Comparison of ENCODE assay signal across 9 mouse cellular contexts in the genomic region with DNA sequence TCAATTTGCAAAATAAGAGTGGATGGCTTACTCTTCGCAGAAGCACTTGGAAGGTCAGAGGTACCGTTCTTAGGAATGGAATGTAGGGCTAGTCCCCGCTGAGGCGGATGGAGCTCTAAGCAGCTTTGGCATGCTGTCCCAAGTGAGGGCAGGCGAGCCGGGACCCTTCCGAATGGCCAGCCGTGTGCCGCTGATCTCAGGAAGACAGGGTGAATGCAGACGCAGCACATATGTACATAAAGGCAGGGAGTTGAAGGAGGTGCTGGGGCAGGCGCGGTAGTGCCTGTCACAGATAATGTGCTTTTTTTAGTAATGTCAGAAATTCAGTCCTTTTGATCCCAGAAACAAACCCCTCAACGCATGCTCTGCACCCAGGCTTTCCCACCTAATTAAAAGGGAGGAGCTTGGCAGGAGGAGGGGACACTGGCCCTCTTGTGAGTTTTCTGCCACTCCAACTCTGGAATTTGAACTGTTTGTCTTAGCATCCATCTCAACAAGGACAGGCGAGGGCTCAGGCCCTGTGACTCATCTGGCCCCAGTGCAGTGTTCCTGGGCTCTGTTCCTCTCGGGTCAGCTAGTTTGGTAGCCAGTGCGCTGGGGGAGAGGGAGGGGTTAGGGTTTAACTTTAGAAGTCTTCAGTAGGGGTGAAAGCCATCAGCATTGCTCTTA. TPM values are rescaled to one million over a fixed set of nuclear protein-coding genes. Genes with fewer than 3 reads are reported as not detected.
A peak's percentile ranks its signal among the peaks of the same experiment; 100 is the strongest.
DNase-seq lines count a peak whose midpoint lies in the region; ATAC-seq lines count a peak whose summit lies in the region.
"Had no signal": no experiment of that assay in that cellular context is flagged by ENCODE, and none has a peak within 500 bp of the region (broad histone marks: within the 10 kb centered on the region; RNA-seq: fewer than 3 reads in every experiment).

No protein-coding gene starts in this region.

- H3K4me3 ChIP-seq in heart, embryonic 10.5 days, result no peak overlapping the region
- H3K4me3 ChIP-seq in forebrain, embryonic 14.5 days (ENCODE audit: low read depth, low read length), result no peak overlapping the region
- H3K4me3 ChIP-seq: midbrain, embryonic 12.5 days had no signal

- 37% methylated on average over 16 of the region's 16 CpGs for WGBS in heart, embryonic 10.5 days
- 87% methylated on average over 16 of the region's 16 CpGs for WGBS in forebrain, embryonic 14.5 days

- H3K4me2 ChIP-seq in forebrain, embryonic 14.5 days (ENCODE audit: low read length), result no peak overlapping the region
- H3K4me2 ChIP-seq: midbrain, embryonic 12.5 days had no signal

- no peak for ATAC-seq in forebrain, embryonic 14.5 days

- DNase-seq in gastrocnemius, postnatal 25 days, result peak; percentile 65
- no peak for DNase-seq in gastrocnemius, postnatal 10 days
- DNase-seq in heart, embryonic 10.5 days (ENCODE audit: low spot score), result peak; percentile 82
- DNase-seq in kidney, postnatal 10 days, result peak; percentile 49
- DNase-seq in lung, postnatal 4 days, result peak; percentile 63 to 90
- DNase-seq in natural killer cell, adult 2 months (ENCODE audit: low spot score in 2 of 2), result no peak
- no peak for DNase-seq in forebrain, embryonic 14.5 days (ENCODE audit: low spot score)
- no peak for DNase-seq in right cerebral cortex, postnatal 4 days

- no peaks in the 10 kb centered on the region for H3K27me3 ChIP-seq in heart, embryonic 10.5 days (ENCODE audit: insufficient read depth, poor library complexity, severe bottlenecking)
- H3K27me3 ChIP-seq in forebrain, embryonic 14.5 days (replicated peaks; ENCODE audit: control insufficient read depth, insufficient read depth, low read length), result no peaks in the 10 kb centered on the region
- H3K27me3 ChIP-seq: midbrain, embryonic 12.5 days had no signal

- H3K36me3 ChIP-seq in heart, embryonic 10.5 days, result peaks cover 91% of the 10 kb centered on the region
- peaks cover 100% of the 10 kb centered on the region for H3K36me3 ChIP-seq in forebrain, embryonic 14.5 days (ENCODE audit: control insufficient read depth, insufficient read depth, low read length)

- peaks cover 36% of the 10 kb centered on the region for H3K4me1 ChIP-seq in heart, embryonic 10.5 days
- no peaks in the 10 kb centered on the region for H3K4me1 ChIP-seq in forebrain, embryonic 14.5 days (ENCODE audit: control insufficient read depth, insufficient read depth, low read length)
- H3K4me1 ChIP-seq: midbrain, embryonic 12.5 days had no signal

- H3K27ac ChIP-seq in heart, embryonic 10.5 days, result peak overlapping the region; percentile 56
- no peak overlapping the region for H3K27ac ChIP-seq in forebrain, embryonic 14.5 days (ENCODE audit: low read depth, low read length)
- H3K27ac ChIP-seq: midbrain, embryonic 12.5 days had no signal

- no peaks in the 10 kb centered on the region for H3K9me3 ChIP-seq in heart, embryonic 10.5 days
- H3K9me3 ChIP-seq in forebrain, embryonic 14.5 days (replicated peaks; ENCODE audit: control insufficient read depth, low read length), result no peaks in the 10 kb centered on the region
- H3K9me3 ChIP-seq: midbrain, embryonic 12.5 days had no signal

- H3K9ac ChIP-seq in forebrain, embryonic 14.5 days (ENCODE audit: low read length), result no peak overlapping the region
- H3K9ac ChIP-seq: midbrain, embryonic 12.5 days had no signal

RNA-seq across cellular contexts. Expression of a gene that starts 30.7 kb away (rescaled TPM):
- total RNA-seq in gastrocnemius, postnatal 25 days (2021), result 10 to 100 TPM in 1 of 2 experiments, 1 to 10 TPM in 1; 9.9 to 10.6 TPM
- total RNA-seq in gastrocnemius, postnatal 10 days (2021), result 10 to 100 TPM; 10.4 to 11.0 TPM
- 28.5 and 34.5 TPM in 2 replicates for polyA plus RNA-seq in heart, embryonic 10.5 days (2016; fragmentation: Nextera tagmentation; extraction: Ambion mirVana)
- polyA plus RNA-seq in forebrain, embryonic 14.5 days (2014; fragmentation: Nextera tagmentation; extraction: Ambion mirVana), result 18.2 and 18.6 TPM in 2 replicates

RNA-seq across cellular contexts. Expression of a gene that starts 30.9 kb away (rescaled TPM):
- 1 to 10 TPM; 9.6 to 9.8 TPM for total RNA-seq in gastrocnemius, postnatal 25 days (2021)
- 10 to 100 TPM; 13.8 to 15.1 TPM for total RNA-seq in gastrocnemius, postnatal 10 days (2021)
- polyA plus RNA-seq in heart, embryonic 10.5 days (2016; fragmentation: Nextera tagmentation; extraction: Ambion mirVana), result 34.1 and 45.1 TPM in 2 replicates
- 55.9 and 58.6 TPM in 2 replicates for polyA plus RNA-seq in forebrain, embryonic 14.5 days (2014; fragmentation: Nextera tagmentation; extraction: Ambion mirVana)

RNA-seq across cellular contexts. Expression of a gene that starts 32.8 kb away (rescaled TPM):
- 100 to 1,000 TPM; 103 to 107 TPM for total RNA-seq in gastrocnemius, postnatal 25 days (2021)
- 10 to 100 TPM; 52.3 to 55.6 TPM for total RNA-seq in gastrocnemius, postnatal 10 days (2021)
- polyA plus RNA-seq in heart, embryonic 10.5 days (2016; fragmentation: Nextera tagmentation; extraction: Ambion mirVana), result 47.9 and 59.0 TPM in 2 replicates
- polyA plus RNA-seq in forebrain, embryonic 14.5 days (2014; fragmentation: Nextera tagmentation; extraction: Ambion mirVana), result 35.9 and 43.1 TPM in 2 replicates

RNA-seq across cellular contexts. Expression of a gene that starts 32.9 kb away (rescaled TPM):
- 10 to 100 TPM; 18.7 to 23.6 TPM for total RNA-seq in gastrocnemius, postnatal 25 days (2021)
- 10 to 100 TPM; 28.3 to 30.8 TPM for total RNA-seq in gastrocnemius, postnatal 10 days (2021)
- 105 and 113 TPM in 2 replicates for polyA plus RNA-seq in heart, embryonic 10.5 days (2016; fragmentation: Nextera tagmentation; extraction: Ambion mirVana)
- polyA plus RNA-seq in forebrain, embryonic 14.5 days (2014; fragmentation: Nextera tagmentation; extraction: Ambion mirVana), result 87.6 and 88.4 TPM in 2 replicates

Comparison
In these comparisons a context has a peak if more than half of its experiments do, and no peak if none do; other contexts are left out.
1. DNase-seq: peak in gastrocnemius, postnatal 25 days (single experiment), heart, embryonic 10.5 days (single experiment), kidney, postnatal 10 days (single experiment) and lung, postnatal 4 days (2 of 2); none in gastrocnemius, postnatal 10 days (single experiment), natural killer cell, adult 2 months (0 of 2), forebrain, embryonic 14.5 days (single experiment) and right cerebral cortex, postnatal 4 days (single experiment).